Mouse (Mus musculus) mouse trophoblast stem cell (cell line): ENCODE data around the gene U2af2.
"Not testable (repeated sequence)": the region's sequence is repeated elsewhere in the genome, so short reads cannot be mapped to it uniquely, and the experiment has no call there.

Experiments used
- in situ Hi-C, 2 experiments: fragments of 300-500 bp; cut with MseI, MboI; formaldehyde crosslinking; loops; 2 replicates in 1 of 2; 3 replicates in 1 of 2; pipeline ENCODE4 v1.15.1; 2025

The U2af2 gene

GRCm38 (mm10) chr7:5074984-5075383 is 13.0 kb downstream of the U2af2 start:
- in situ Hi-C loops: no loop called here

- in situ Hi-C loops: no loop called here
These were observed 15.0 kb downstream of the U2af2 start for GRCm38 (mm10) chr7:5076931-5077330.

- in situ Hi-C loops: not testable (repeated sequence)
These were observed 17.5 kb downstream of the U2af2 start for GRCm38 (mm10) chr7:5079365-5080009.

- in situ Hi-C loops: no loop called here
These were observed 18.2 kb downstream of the U2af2 start, which contains the start of gene Epn1 for GRCm38 (mm10) chr7:5080010-5080751. Gene Epn1 (plus strand): TSS chr7:5080235.

- in situ Hi-C loops: no loop called here
These were observed 18.9 kb downstream of the U2af2 start for GRCm38 (mm10) chr7:5080815-5081214.

GRCm38 (mm10) chr7:5081241-5081640 is 19.3 kb downstream of the U2af2 start:
- in situ Hi-C loops: no loop called here

GRCm38 (mm10) chr7:5081939-5082338 is 20.0 kb downstream of the U2af2 start:
- in situ Hi-C loops: no loop called here

- in situ Hi-C loops: no loop called here
These were observed 21.6 kb downstream of the U2af2 start for GRCm38 (mm10) chr7:5083325-5084105.

GRCm38 (mm10) chr7:5085512-5085911 is 23.6 kb downstream of the U2af2 start:
- in situ Hi-C loops: no loop called here

GRCm38 (mm10) chr7:5086921-5087440 is 25.0 kb downstream of the U2af2 start:
- in situ Hi-C loops: no loop called here

- in situ Hi-C loops: no loop called here
These were observed 25.9 kb downstream of the U2af2 start for GRCm38 (mm10) chr7:5087886-5088285.

GRCm38 (mm10) chr7:5089853-5090252 is 27.9 kb downstream of the U2af2 start:
- in situ Hi-C loops: no loop called here

GRCm38 (mm10) chr7:5091008-5091728 is 29.2 kb downstream of the U2af2 start:
- in situ Hi-C loops: no loop called here

GRCm38 (mm10) chr7:5092381-5092780 is 30.4 kb downstream of the U2af2 start:
- in situ Hi-C loops: no loop called here

GRCm38 (mm10) chr7:5092831-5093510 is 31.0 kb downstream of the U2af2 start:
- in situ Hi-C loops: no loop called here

- in situ Hi-C loops: no loop called here
These were observed 36.8 kb downstream of the U2af2 start for GRCm38 (mm10) chr7:5098769-5099168.

GRCm38 (mm10) chr7:5099796-5100195 is 37.9 kb downstream of the U2af2 start:
- in situ Hi-C loops: no loop called here

GRCm38 (mm10) chr7:5101066-5101663 is 39.2 kb downstream of the U2af2 start:
- in situ Hi-C loops: no loop called here

- in situ Hi-C loops: no loop called here
These were observed 40.6 kb downstream of the U2af2 start for GRCm38 (mm10) chr7:5102564-5102963.

GRCm38 (mm10) chr7:5108272-5108671 is 46.3 kb downstream of the U2af2 start:
- in situ Hi-C loops: no loop called here

- in situ Hi-C loops: no loop called here
These were observed 47.4 kb downstream of the U2af2 start for GRCm38 (mm10) chr7:5109301-5109700.
